Mouse (Mus musculus) heart, embryonic 16.5 days (tissue): ENCODE data around the gene Syt2. TPM values are rescaled to one million over a fixed set of nuclear protein-coding genes. Genes with fewer than 3 reads are reported as not detected.
A peak's percentile ranks its signal among the peaks of the same experiment; 100 is the strongest.

ENCODE experiments used
- ATAC-seq: fragments of 200-750 bp; cut with Nextera tagmentation; replicated peaks from 2 replicates; pipeline ENCODE4 v1.8.0; 2017; ENCODE audit warnings: moderate number of reproducible peaks; ENCODE audit not compliant: insufficient read depth, low FRiP score; ENCODE audit errors: extremely low read depth
- H3K27ac ChIP-seq: fragments of 300-500 bp; sonication (generic); 2 replicates; pipeline ENCODE4 v1.5.1; 2014; ENCODE audit warnings: mild to moderate bottlenecking, low read length, control low read depth, moderate library complexity
- H3K27me3 ChIP-seq: fragments of 300-500 bp; sonication (generic); 2 replicates; pipeline ENCODE4 v1.6.1; 2014; ENCODE audit warnings: low read length, mixed read lengths; ENCODE audit not compliant: control insufficient read depth, insufficient read depth
- H3K36me3 ChIP-seq: fragments of 300-500 bp; sonication (generic); 2 replicates; pipeline ENCODE4 v1.6.1; 2014; ENCODE audit not compliant: control insufficient read depth, insufficient read depth
- H3K4me1 ChIP-seq: fragments of 300-500 bp; sonication (generic); 2 replicates; pipeline ENCODE4 v1.6.1; 2014; ENCODE audit warnings: low read length, mixed read lengths; ENCODE audit not compliant: control insufficient read depth, insufficient read depth
- H3K4me2 ChIP-seq: fragments of 300-500 bp; sonication (generic); 2 replicates; pipeline ENCODE4 v1.6.1; 2014; ENCODE audit warnings: low read depth, mild to moderate bottlenecking, control low read depth, low read length
- H3K4me3 ChIP-seq: fragments of 300-500 bp; sonication (generic); 2 replicates; pipeline ENCODE4 v1.5.1; 2014; ENCODE audit warnings: mild to moderate bottlenecking, control low read depth, low read length
- H3K9ac ChIP-seq: fragments of 300-500 bp; sonication (generic); 2 replicates; pipeline ENCODE4 v1.6.1; 2014; ENCODE audit warnings: low read length, control low read depth
- H3K9me3 ChIP-seq: fragments of 300-500 bp; sonication (generic); replicated peaks from 2 replicates; pipeline ENCODE4 v1.6.1; 2016; ENCODE audit warnings: low read length; ENCODE audit not compliant: control insufficient read depth
- WGBS: fragments of 180-500 bp; shearing (Covaris S2); extraction: QIAGEN DNeasy Blood & Tissue Kit; methylation state at CpG from one replicate; pipeline ENCODE4 v1.1.7; 2014; 5-methylcytosine and 5-hydroxymethylcytosine counted together
- polyA plus RNA-seq: library from polyadenylated mRNA; unstranded; fragments of >200 nt; fragmentation: Nextera tagmentation; extraction: Ambion mirVana; gene quantifications from 2 replicates; pipeline ENCODE4 v1.2.1, GENCODE M21; 2015

Gene Syt2
- polyA plus RNA-seq, 1 experiment from 2014 or later, result 0.17 TPM

DNA sequence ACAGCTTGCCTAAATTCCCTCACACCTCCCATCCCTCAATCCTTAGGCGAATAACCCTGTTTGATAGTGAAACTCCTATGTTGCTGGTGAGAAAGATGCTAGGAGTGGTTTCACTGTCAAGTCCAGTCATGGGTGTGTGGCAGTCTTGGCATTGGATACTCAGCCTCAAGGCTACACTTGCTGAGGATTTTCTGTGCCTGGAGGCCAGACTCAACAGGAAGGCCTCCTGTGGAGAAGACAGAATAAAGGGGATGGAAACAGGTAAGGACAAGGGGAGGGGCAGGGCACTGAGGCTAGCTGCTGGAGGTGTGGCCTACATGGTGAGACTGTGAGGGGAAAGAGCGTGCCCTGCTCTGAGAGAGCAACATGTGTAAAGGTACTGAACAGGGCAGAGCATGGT, 60.1 kb downstream of the Syt2 start:
- Histone ChIP-seq H3K27me3 (peaks cover 52% of the 10 kb centered on the region), H3K27ac (no peak overlapping the region), H3K9ac (no peak overlapping the region), H3K9me3 (no peaks in the 10 kb centered on the region), H3K4me3 (no peak overlapping the region), H3K4me1 (peaks cover 11% of the 10 kb centered on the region), H3K4me2 (no peak overlapping the region), H3K36me3 (no peaks in the 10 kb centered on the region)
- 60% methylated on average over 2 of the region's 2 CpGs for WGBS
- ATAC-seq, result no peak

GRCm38 (mm10) chr1:134707516-134707915, 61.0 kb downstream of the Syt2 start:
- H3K4me1 ChIP-seq, result peaks cover 11% of the 10 kb centered on the region
- 79% methylated on average over 3 of the region's 3 CpGs for WGBS
- H3K4me2 ChIP-seq, result no peak overlapping the region
- peaks cover 55% of the 10 kb centered on the region for H3K27me3 ChIP-seq
- H3K9ac ChIP-seq, result no peak overlapping the region
- no peak for ATAC-seq
- no peak overlapping the region for H3K27ac ChIP-seq
- no peaks in the 10 kb centered on the region for H3K9me3 ChIP-seq
- no peak overlapping the region for H3K4me3 ChIP-seq
- no peaks in the 10 kb centered on the region for H3K36me3 ChIP-seq

- H3K9me3 ChIP-seq, result no peaks in the 10 kb centered on the region
- peak overlapping the region; percentile 64 for H3K4me3 ChIP-seq
- no peaks in the 10 kb centered on the region for H3K36me3 ChIP-seq
- peaks cover 11% of the 10 kb centered on the region for H3K4me1 ChIP-seq
- peak overlapping the region; percentile 99 for H3K4me2 ChIP-seq
- no peak overlapping the region for H3K27ac ChIP-seq
- H3K9ac ChIP-seq, result no peak overlapping the region
- peaks cover 55% of the 10 kb centered on the region for H3K27me3 ChIP-seq
- ATAC-seq, result no peak
- WGBS, result 16% methylated on average over 8 of the region's 8 CpGs
Measured at GRCm38 (mm10) chr1:134708274-134708673, 61.8 kb downstream of the Syt2 start.

GRCm38 (mm10) chr1:134708801-134709385, 62.4 kb downstream of the Syt2 start:
- no peak for ATAC-seq
- H3K9ac ChIP-seq, result peak overlapping the region; percentile 69
- H3K4me2 ChIP-seq, result peak overlapping the region; percentile 99
- H3K27me3 ChIP-seq, result peaks cover 59% of the 10 kb centered on the region
- H3K4me3 ChIP-seq, result peak overlapping the region; percentile 64
- WGBS, result under 1% methylated on average over 46 of the region's 46 CpGs
- H3K4me1 ChIP-seq, result peaks cover 11% of the 10 kb centered on the region
- no peak overlapping the region for H3K27ac ChIP-seq
- H3K9me3 ChIP-seq, result no peaks in the 10 kb centered on the region
- H3K36me3 ChIP-seq, result no peaks in the 10 kb centered on the region

DNA sequence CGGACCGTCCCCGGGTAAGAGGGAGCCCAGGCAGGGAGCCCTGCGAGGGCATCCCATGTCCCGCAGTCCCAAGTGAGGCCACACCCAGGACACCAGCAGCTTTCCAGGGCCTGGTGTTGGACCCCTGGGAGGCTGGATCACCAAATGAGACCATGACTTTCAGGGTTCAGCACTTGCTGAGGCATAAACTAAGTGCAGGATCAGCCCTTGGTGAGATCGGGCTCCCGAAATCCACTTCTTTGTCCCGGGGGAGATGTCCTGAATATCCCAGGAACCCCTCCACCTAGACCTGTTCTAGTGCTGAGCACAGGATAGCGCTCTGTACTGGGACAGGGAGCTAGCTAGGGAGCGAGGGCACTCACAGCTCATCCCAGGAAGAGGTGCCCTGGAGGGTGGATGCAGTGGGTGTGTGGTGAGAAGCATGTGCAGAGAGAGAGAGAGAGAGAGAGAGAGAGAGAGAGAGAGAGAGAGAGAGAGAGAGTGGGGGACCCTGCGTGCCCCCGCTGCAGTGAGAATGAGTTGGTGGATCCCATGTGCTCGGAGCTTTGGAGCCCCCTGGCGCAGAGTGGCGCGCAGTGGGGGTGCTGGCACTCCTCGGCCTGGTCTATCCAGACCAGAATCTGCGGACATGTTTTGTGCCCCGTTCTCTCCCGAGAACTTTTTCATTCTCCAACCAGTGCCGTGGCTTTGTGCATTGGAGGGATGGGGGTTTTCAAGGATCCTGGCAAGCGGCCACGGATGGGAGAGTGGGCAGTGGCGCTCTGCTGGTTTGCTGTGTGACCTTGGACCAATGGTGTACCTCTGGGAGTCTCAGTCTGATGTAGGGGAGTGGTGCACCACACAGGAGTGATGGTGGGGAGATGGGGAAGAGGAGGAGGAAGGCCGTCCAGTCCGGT, 63.2 kb downstream of the Syt2 start:
- H3K27me3 ChIP-seq, result peaks cover 65% of the 10 kb centered on the region
- no peak for ATAC-seq
- no peaks in the 10 kb centered on the region for H3K9me3 ChIP-seq
- H3K4me1 ChIP-seq, result peaks cover 11% of the 10 kb centered on the region
- 24% methylated on average over 26 of the region's 26 CpGs for WGBS
- no peak overlapping the region for H3K27ac ChIP-seq
- H3K4me2 ChIP-seq, result peak overlapping the region; percentile 99
- no peaks in the 10 kb centered on the region for H3K36me3 ChIP-seq
- H3K4me3 ChIP-seq, result peak overlapping the region; percentile 64
- peak overlapping the region; percentile 69 for H3K9ac ChIP-seq

DNA sequence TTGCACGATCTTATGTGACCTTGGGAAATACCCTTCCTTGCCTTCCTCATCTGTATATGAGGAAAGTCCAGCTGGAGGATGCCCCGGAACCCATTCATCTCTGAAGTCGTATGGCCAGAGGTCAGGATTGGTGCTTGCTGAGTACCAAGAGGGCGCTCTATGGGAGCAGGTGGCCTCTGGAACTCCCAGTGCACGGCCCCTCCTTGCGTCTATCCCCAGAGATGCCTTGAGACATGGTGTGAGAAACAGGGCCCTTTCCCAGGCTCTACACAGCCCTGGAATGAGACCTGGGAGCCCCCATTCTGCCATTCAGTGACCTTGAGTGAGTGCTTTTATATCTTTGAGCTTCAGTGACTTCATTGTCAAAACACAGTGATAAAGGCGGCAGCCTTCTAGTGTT, 64.6 kb downstream of the Syt2 start:
- Histone ChIP-seq H3K27me3 (peaks cover 55% of the 10 kb centered on the region), H3K4me3 (no peak overlapping the region), H3K4me1 (peaks cover 11% of the 10 kb centered on the region), H3K9ac (no peak overlapping the region), H3K9me3 (no peaks in the 10 kb centered on the region), H3K36me3 (no peaks in the 10 kb centered on the region), H3K27ac (no peak overlapping the region), H3K4me2 (no peak overlapping the region)
- ATAC-seq, result no peak
- 60% methylated on average over 7 of the region's 7 CpGs for WGBS

- 58% methylated on average over 5 of the region's 5 CpGs for WGBS
- Histone ChIP-seq H3K27me3 (peaks cover 50% of the 10 kb centered on the region), H3K4me3 (no peak overlapping the region)
Measured at GRCm38 (mm10) chr1:134711653-134712052, 65.2 kb downstream of the Syt2 start.

DNA sequence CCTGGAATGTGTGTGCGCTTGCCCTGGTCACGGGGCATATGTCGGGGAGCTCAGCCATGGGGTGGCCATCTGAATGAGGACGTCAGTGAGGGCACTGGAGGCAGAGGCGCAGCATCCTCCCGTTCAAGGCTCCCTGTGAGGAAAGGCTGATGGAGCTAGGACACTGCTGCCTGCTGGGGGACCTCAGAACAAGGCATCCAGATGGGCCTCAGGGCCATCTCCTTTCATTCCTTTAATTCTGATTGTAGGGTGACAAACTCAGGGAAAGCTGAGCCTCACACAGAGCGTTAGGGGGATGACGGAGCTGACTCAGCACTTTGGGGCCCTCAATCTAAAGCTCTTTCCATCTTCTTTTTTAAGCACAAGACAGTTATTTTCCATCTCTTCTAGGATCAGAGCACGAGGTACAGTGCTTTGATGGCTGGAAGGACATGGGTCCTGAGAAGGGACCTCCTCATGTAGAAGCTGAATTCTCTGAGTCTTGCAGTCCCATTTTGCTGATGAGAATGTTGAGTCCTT, 66.4 kb downstream of the Syt2 start:
- Histone ChIP-seq H3K36me3 (no peaks in the 10 kb centered on the region), H3K27ac (no peak overlapping the region), H3K4me1 (peaks cover 11% of the 10 kb centered on the region), H3K9me3 (no peaks in the 10 kb centered on the region), H3K27me3 (peaks cover 39% of the 10 kb centered on the region), H3K9ac (no peak overlapping the region), H3K4me3 (no peak overlapping the region), H3K4me2 (no peak overlapping the region)
- ATAC-seq, result no peak
- WGBS, result 76% methylated on average over 9 of the region's 9 CpGs

More at GRCm38 (mm10) chr1:134711653-134712052, 65.2 kb downstream of the Syt2 start:
- Histone ChIP-seq H3K9me3 (no peaks in the 10 kb centered on the region), H3K4me2 (no peak overlapping the region), H3K36me3 (no peaks in the 10 kb centered on the region), H3K27ac (no peak overlapping the region), H3K9ac (no peak overlapping the region), H3K4me1 (peaks cover 11% of the 10 kb centered on the region)
- ATAC-seq, result no peak

DNA sequence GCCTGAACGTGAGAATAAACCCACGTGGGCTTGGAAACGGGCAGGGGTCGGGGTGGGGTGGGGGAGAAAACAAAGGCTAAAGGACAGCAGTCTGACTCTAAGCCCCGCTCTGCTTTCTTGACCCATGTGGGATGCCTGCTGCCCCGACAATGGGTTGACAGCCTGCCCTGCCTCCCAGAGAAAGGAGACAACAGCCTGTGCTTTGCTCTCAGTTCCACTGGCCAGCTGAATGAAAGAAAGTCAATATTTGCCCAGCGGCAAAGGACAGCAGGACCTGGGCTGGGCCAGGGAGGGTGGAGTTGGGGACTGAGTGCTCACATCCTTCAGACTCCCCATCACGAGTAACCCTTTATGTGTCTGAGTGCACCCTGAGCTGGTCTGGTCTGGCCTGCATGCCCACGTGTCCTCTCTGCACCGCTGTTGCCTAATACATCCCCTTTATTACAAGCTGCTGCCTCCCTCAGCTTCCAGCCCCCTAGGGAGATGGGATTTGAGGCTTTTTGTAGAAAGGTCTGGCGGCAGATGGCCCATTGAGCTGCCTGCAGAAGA, 67.0 kb downstream of the Syt2 start:
- WGBS, result 46% methylated on average over 11 of the region's 11 CpGs
- no peak overlapping the region for H3K4me3 ChIP-seq
- H3K9me3 ChIP-seq, result no peaks in the 10 kb centered on the region
- peaks cover 33% of the 10 kb centered on the region for H3K27me3 ChIP-seq
- peaks cover 10% of the 10 kb centered on the region for H3K4me1 ChIP-seq
- no peak for ATAC-seq
- no peak overlapping the region for H3K27ac ChIP-seq
- H3K4me2 ChIP-seq, result no peak overlapping the region
- no peaks in the 10 kb centered on the region for H3K36me3 ChIP-seq
- H3K9ac ChIP-seq, result no peak overlapping the region
